In genomic region chr15:32021009-32021602, GRCm38 (mm10) we compare ENCODE assay signal across 17 mouse cellular contexts.
A peak's percentile ranks its signal among the peaks of the same experiment; 100 is the strongest.
DNase-seq lines count a peak whose midpoint lies in the region; ATAC-seq and TF ChIP-seq lines count a peak whose summit lies in the region.
"Had no signal": no experiment of that assay in that cellular context is flagged by ENCODE, and none has a peak within 500 bp of the region (broad histone marks: within the 10 kb centered on the region; RNA-seq: fewer than 3 reads in every experiment).

No protein-coding gene starts in this region.

- no peak for ATAC-seq in intestine, embryonic 14.5 days (replicated peaks; ENCODE audit: low FRiP score, low TSS enrichment, low read depth)
- no peak for ATAC-seq in intestine, embryonic 16.5 days
- no peak for ATAC-seq in lung, postnatal 0 days
- ATAC-seq: forebrain, embryonic 13.5 days; Patski had no signal

- peaks cover 12% of the 10 kb centered on the region for H3K4me1 ChIP-seq in intestine, embryonic 14.5 days (replicated peaks; ENCODE audit: control insufficient read depth, insufficient read depth, low read length)
- H3K4me1 ChIP-seq in intestine, embryonic 16.5 days (ENCODE audit: control insufficient read depth, insufficient read depth, low read length): no peaks in the 10 kb centered on the region
- H3K4me1 ChIP-seq in lung, postnatal 0 days (ENCODE audit: insufficient read depth, low read depth, low read length): no peaks in the 10 kb centered on the region
- peaks cover 3% of the 10 kb centered on the region; the same call in 1 of the 2 replicates for H3K4me1 ChIP-seq in lung, adult 2 months (ENCODE audit: control insufficient read depth, insufficient read depth, low read length)
- H3K4me1 ChIP-seq: heart, embryonic 10.5 days had no signal

- WGBS in intestine, embryonic 14.5 days: 25% methylated on average over 5 of the region's 5 CpGs
- 34% methylated on average over 5 of the region's 5 CpGs for WGBS in intestine, embryonic 16.5 days
- 55% methylated on average over 5 of the region's 5 CpGs for WGBS in lung, postnatal 0 days
- 60% methylated on average over 5 of the region's 5 CpGs for WGBS in lung, adult 2 months

- peak; percentile 14 for DNase-seq in adrenal gland, adult 2 months
- no peak for DNase-seq in adrenal gland, adult 18-20 months (ENCODE audit: low spot score in 2 of 2)
- DNase-seq in intestine, embryonic 14.5 days (ENCODE audit: low spot score): no peak
- DNase-seq in lung, postnatal 0 days (ENCODE audit: low spot score): no peak
- DNase-seq in lung, adult 2 months: no peak
- DNase-seq in right cerebral cortex, postnatal 4 days: no peak
- no peak for DNase-seq in layer of hippocampus, adult 8-10 months (ENCODE audit: low spot score in 2 of 2)
- DNase-seq: cerebellum, postnatal 25 days; gastrocnemius, postnatal 10 days; lung, postnatal 10 days; thymus, postnatal 14 days had no signal

- H3K27ac ChIP-seq in intestine, embryonic 14.5 days (ENCODE audit: low read depth): peak overlapping the region; percentile 74; the same call in 1 of the 2 replicates
- H3K27ac ChIP-seq in intestine, embryonic 16.5 days (ENCODE audit: low read length): no peak overlapping the region
- H3K27ac ChIP-seq in lung, postnatal 0 days (ENCODE audit: low read length): peak overlapping the region; percentile 7; the same call in 1 of the 2 replicates
- H3K27ac ChIP-seq: embryonic facial prominence, embryonic 13.5 days; forebrain, embryonic 13.5 days; heart, embryonic 10.5 days had no signal

- H3K9me3 ChIP-seq in intestine, embryonic 14.5 days (ENCODE audit: control insufficient read depth, low read length): no peaks in the 10 kb centered on the region
- H3K9me3 ChIP-seq in intestine, embryonic 16.5 days (ENCODE audit: control insufficient read depth, low read length): no peaks in the 10 kb centered on the region
- H3K9me3 ChIP-seq in lung, postnatal 0 days (ENCODE audit: low read length): no peaks in the 10 kb centered on the region
- H3K9me3 ChIP-seq: embryonic facial prominence, embryonic 13.5 days; forebrain, embryonic 13.5 days; heart, embryonic 10.5 days had no signal

- H3K9ac ChIP-seq in intestine, embryonic 14.5 days (ENCODE audit: low read length): no peak overlapping the region
- no peak overlapping the region for H3K9ac ChIP-seq in intestine, embryonic 16.5 days (ENCODE audit: low read depth, low read length)
- H3K9ac ChIP-seq in lung, postnatal 0 days (replicated peaks; ENCODE audit: low read depth): no peak overlapping the region
- H3K9ac ChIP-seq: embryonic facial prominence, embryonic 13.5 days; forebrain, embryonic 13.5 days had no signal

- H3K4me3 ChIP-seq in intestine, embryonic 14.5 days (ENCODE audit: low read depth, low read length): no peak overlapping the region
- H3K4me3 ChIP-seq in intestine, embryonic 16.5 days (ENCODE audit: low read length): no peak overlapping the region
- no peak overlapping the region for H3K4me3 ChIP-seq in lung, postnatal 0 days (ENCODE audit: low read depth, low read length)
- no peak overlapping the region for H3K4me3 ChIP-seq in lung, adult 2 months (replicated peaks; ENCODE audit: extremely low read depth, low read depth, low read length)
- H3K4me3 ChIP-seq: embryonic facial prominence, embryonic 13.5 days; forebrain, embryonic 13.5 days; heart, embryonic 10.5 days had no signal

- H3K27me3 ChIP-seq in intestine, embryonic 14.5 days (replicated peaks; ENCODE audit: control insufficient read depth, insufficient read depth, low read length): no peaks in the 10 kb centered on the region
- no peaks in the 10 kb centered on the region for H3K27me3 ChIP-seq in intestine, embryonic 16.5 days (replicated peaks; ENCODE audit: control insufficient read depth, insufficient read depth, low read length)
- H3K27me3 ChIP-seq in lung, postnatal 0 days (replicated peaks; ENCODE audit: insufficient read depth, low read length): no peaks in the 10 kb centered on the region
- H3K27me3 ChIP-seq: embryonic facial prominence, embryonic 13.5 days; forebrain, embryonic 13.5 days; Patski had no signal

- no peak for TF ChIP-seq CTCF in lung, postnatal 0 days (IDR thresholded peaks at IDR 0.05)
- TF ChIP-seq CTCF in lung, adult 2 months (IDR thresholded peaks at IDR 0.05; ENCODE audit: insufficient read depth, low read length): no peak

- H3K4me2 ChIP-seq in intestine, embryonic 14.5 days (ENCODE audit: low read length): peak overlapping the region; percentile 36; the same call in 1 of the 2 replicates
- no peak overlapping the region for H3K4me2 ChIP-seq in intestine, embryonic 16.5 days (ENCODE audit: low read depth, low read length)
- no peak overlapping the region for H3K4me2 ChIP-seq in lung, postnatal 0 days (replicated peaks; ENCODE audit: low read depth, low read length)
- H3K4me2 ChIP-seq: forebrain, embryonic 13.5 days; midbrain, embryonic 11.5 days had no signal

- no peaks in the 10 kb centered on the region for H3K36me3 ChIP-seq in intestine, embryonic 14.5 days (ENCODE audit: control insufficient read depth, insufficient read depth, low read length)
- H3K36me3 ChIP-seq in intestine, embryonic 16.5 days (ENCODE audit: control insufficient read depth, insufficient read depth, low read length): no peaks in the 10 kb centered on the region
- H3K36me3 ChIP-seq in lung, postnatal 0 days (ENCODE audit: insufficient read depth, low read length): no peaks in the 10 kb centered on the region
- H3K36me3 ChIP-seq: embryonic facial prominence, embryonic 13.5 days; heart, embryonic 10.5 days had no signal

- no peak for TF ChIP-seq POLR2A in lung, adult 2 months (IDR thresholded peaks at IDR 0.05; ENCODE audit: borderline replicate concordance, extremely low read depth, low read depth, low read length)

- no peak for TF ChIP-seq EP300 in lung, postnatal 0 days (IDR thresholded peaks at IDR 0.05)
